Mouse (Mus musculus) heart, postnatal 4 days (tissue): ENCODE data around the gene Lrch4. TPM values are rescaled to one million over a fixed set of nuclear protein-coding genes. Genes with fewer than 3 reads are reported as not detected.

Experiments used
- DNase-seq: peaks from one replicate; pipeline ENCODE4 v3.0.0; 2021
- total RNA-seq, 2 experiments: library from RNA; stranded (reverse); gene quantifications; 2 replicates each; pipeline ENCODE4 v1.2.3; 2021

Gene Lrch4
- 10 to 100 TPM; 19.2 to 21.6 TPM for total RNA-seq

GRCm38 (mm10) chr5:137628498-137629305, at the start of gene Lrch4, which contains the start of the genes Fbxo24 and Gm20605:
TSS of gene Lrch4 (plus strand) at chr5:137629121.
TSS of gene Fbxo24 (minus strand) at chr5:137629002.
TSS of gene Gm20605 (plus strand) at chr5:137629175.
- DNase-seq = peak; percentile 99

GRCm38 (mm10) chr5:137580246-137580645, 48.7 kb upstream of the Lrch4 start:
- no peak for DNase-seq

- DNase-seq = no peak
Measured at GRCm38 (mm10) chr5:137582702-137583101, 46.2 kb upstream of the Lrch4 start.

- peak; percentile 41 for DNase-seq
Measured at GRCm38 (mm10) chr5:137583670-137584169, 45.2 kb upstream of the Lrch4 start.

- peak; percentile 74 for DNase-seq
Measured at GRCm38 (mm10) chr5:137584976-137585375, 43.9 kb upstream of the Lrch4 start.

- no peak for DNase-seq
Measured at GRCm38 (mm10) chr5:137590507-137590906, 38.4 kb upstream of the Lrch4 start.

- DNase-seq = no peak
Measured at GRCm38 (mm10) chr5:137595921-137596320, 33.0 kb upstream of the Lrch4 start.

GRCm38 (mm10) chr5:137596601-137597261, 32.2 kb upstream of the Lrch4 start:
- no peak for DNase-seq

- DNase-seq = no peak
Measured at GRCm38 (mm10) chr5:137597625-137598024, 31.3 kb upstream of the Lrch4 start.

- no peak for DNase-seq
Measured at GRCm38 (mm10) chr5:137598100-137598826, 30.7 kb upstream of the Lrch4 start.

GRCm38 (mm10) chr5:137599600-137599999, 29.3 kb upstream of the Lrch4 start:
- no peak for DNase-seq

GRCm38 (mm10) chr5:137600281-137600618, 28.7 kb upstream of the Lrch4 start:
- no peak for DNase-seq

GRCm38 (mm10) chr5:137600619-137601364, 28.1 kb upstream of the Lrch4 start, which contains the start of gene Mospd3:
TSS of gene Mospd3 (minus strand) at chr5:137601058.
- peak; percentile 97 for DNase-seq

GRCm38 (mm10) chr5:137601365-137601729, 27.6 kb upstream of the Lrch4 start:
- peak; percentile 49 for DNase-seq

- DNase-seq = no peak
Measured at GRCm38 (mm10) chr5:137607860-137608653, 20.9 kb upstream of the Lrch4 start.

- DNase-seq = no peak
Measured at GRCm38 (mm10) chr5:137608654-137609190, 20.2 kb upstream of the Lrch4 start.

GRCm38 (mm10) chr5:137609292-137609691, 19.6 kb upstream of the Lrch4 start:
- DNase-seq = no peak

GRCm38 (mm10) chr5:137610056-137610455, 18.9 kb upstream of the Lrch4 start:
- no peak for DNase-seq

GRCm38 (mm10) chr5:137610548-137611244, 18.2 kb upstream of the Lrch4 start:
- DNase-seq = peak; percentile 85

- DNase-seq = peak; percentile 84
Measured at GRCm38 (mm10) chr5:137611245-137611602, 17.7 kb upstream of the Lrch4 start.
